Mouse (Mus musculus) testis, postnatal 14 days (tissue): Measurements from ENCODE around the gene Krt18.
"Not testable (repeated sequence)": the region's sequence is repeated elsewhere in the genome, so short reads cannot be mapped to it uniquely, and the experiment has no call there.

ENCODE experiments used
- DNase-seq: peaks from one replicate; pipeline ENCODE4 v3.0.0; 2021; ENCODE audit warnings: low spot score

Krt18 gene

GRCm38 (mm10) chr15:102065661-102066325, 37.8 kb downstream of the Krt18 start:
- DNase-seq = peak; percentile 88

- DNase-seq = no peak
Measured at GRCm38 (mm10) chr15:102070476-102071467, 42.8 kb downstream of the Krt18 start.

GRCm38 (mm10) chr15:102072963-102073558, 45.1 kb downstream of the Krt18 start:
- DNase-seq = no peak

- DNase-seq = peak; percentile 99
Measured at GRCm38 (mm10) chr15:102073559-102074069, 45.6 kb downstream of the Krt18 start, which contains the start of gene Eif4b. TSS of gene Eif4b (plus strand) at chr15:102073773.

- DNase-seq = peak; percentile 88
Measured at GRCm38 (mm10) chr15:102074070-102074731, 46.2 kb downstream of the Krt18 start.

GRCm38 (mm10) chr15:102074876-102075585, 47.1 kb downstream of the Krt18 start:
- no peak for DNase-seq

GRCm38 (mm10) chr15:102077111-102077677, 49.2 kb downstream of the Krt18 start:
- DNase-seq = no peak

GRCm38 (mm10) chr15:102079221-102079620, 51.2 kb downstream of the Krt18 start:
- DNase-seq = no peak

- DNase-seq = not testable (repeated sequence)
Measured at GRCm38 (mm10) chr15:102079924-102080323, 51.9 kb downstream of the Krt18 start.

GRCm38 (mm10) chr15:102080429-102080828, 52.4 kb downstream of the Krt18 start:
- DNase-seq = no peak
